Mouse (Mus musculus) CD4-positive, CD25-positive, alpha-beta regulatory T cell, adult 2 months (primary cell): ENCODE measurements around the gene Agap1.

Source experiments
- DNase-seq: peaks from one replicate; pipeline ENCODE4 v3.0.0-alpha.2; 2012; ENCODE audit warnings: low read depth, low spot score

The Agap1 gene

DNA sequence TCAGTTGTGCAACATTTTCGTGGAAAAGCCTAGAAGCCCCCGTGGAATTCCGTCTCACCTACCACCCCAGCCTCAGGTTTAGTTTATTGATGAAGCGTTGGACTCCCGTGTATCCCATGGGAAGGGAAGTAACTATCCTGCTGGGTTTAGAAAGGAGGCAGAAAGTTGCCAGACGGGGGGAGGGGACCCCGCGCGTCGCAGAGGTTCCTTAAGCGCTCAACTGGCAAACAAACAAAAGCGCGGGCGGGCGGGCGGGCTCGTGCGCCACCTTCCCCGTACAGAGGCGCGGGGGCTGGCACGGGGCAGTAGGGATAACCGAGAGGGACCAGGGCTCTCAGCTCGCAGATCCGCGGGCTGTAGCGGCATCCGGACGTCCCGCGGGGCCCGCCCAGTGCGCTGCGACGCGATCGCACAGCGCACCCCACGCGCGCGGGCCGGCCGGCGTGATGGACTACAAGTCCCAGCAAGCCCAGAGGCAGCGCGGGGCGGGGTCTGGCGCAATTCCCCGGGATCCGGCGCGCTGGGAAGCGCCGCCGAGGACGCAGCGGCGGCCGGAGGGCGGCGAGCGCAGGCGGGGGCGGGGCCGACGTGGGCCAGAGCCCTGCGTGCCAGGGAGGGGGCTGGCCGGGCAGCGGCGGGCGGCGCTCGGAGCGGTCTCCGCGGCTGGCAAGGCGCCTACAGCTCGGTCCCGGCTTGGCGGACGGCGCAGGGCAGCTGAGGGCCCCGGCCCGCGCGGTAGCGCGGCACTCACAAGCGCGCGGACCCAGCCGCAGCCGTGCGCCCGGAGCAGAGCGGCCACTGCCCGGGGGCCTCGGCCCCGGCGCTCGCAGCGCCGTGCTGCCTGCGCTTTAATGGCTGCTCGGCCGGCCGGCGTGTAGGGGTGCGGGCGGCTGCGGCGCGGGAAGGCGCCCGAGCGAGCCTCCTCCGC, at the start of gene Agap1:
TSS of gene Agap1 (plus strand) at position 611 of the 928 bp plus-strand sequence.
- DNase-seq = peak; percentile 11

DNA sequence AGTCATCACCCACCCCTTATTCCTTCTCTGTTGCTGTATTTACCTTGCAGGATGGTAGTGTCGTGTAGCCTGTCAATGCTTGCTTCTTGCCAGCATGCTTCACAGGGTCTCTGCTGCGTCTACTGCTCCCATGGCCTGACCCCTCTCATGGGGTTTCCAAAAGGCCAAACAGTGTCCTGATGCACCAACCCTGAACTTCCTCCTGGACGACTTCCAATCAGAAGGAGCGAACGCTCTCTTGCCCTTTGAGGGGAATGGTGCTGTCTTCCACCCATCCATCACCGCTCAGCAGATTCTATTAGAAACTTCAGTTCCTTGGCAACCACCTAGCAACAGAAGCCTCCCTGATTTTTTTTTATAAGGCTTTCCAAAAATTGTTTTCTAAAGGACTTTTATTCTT, 48.6 kb upstream of the Agap1 start:
- DNase-seq = no peak

DNA sequence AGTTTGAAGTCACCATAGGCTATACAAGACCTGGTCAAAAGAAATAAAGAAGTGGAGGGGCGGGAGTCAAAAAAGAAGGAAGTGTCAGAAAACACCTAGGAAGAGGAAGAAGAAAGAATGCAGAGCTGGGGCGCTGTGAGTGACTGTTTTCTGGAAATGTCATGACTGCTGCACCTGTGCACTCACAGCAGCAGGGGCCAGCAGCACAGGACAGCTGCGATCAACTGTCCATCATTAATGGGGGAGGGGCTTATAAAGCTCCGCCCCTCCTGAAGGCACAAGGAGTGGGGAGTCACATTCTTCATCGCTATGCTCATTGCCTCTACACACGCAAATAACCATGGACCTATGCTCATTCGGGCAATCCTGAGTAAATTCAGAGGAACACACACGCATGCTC, 46.6 kb upstream of the Agap1 start:
- DNase-seq = no peak

DNA sequence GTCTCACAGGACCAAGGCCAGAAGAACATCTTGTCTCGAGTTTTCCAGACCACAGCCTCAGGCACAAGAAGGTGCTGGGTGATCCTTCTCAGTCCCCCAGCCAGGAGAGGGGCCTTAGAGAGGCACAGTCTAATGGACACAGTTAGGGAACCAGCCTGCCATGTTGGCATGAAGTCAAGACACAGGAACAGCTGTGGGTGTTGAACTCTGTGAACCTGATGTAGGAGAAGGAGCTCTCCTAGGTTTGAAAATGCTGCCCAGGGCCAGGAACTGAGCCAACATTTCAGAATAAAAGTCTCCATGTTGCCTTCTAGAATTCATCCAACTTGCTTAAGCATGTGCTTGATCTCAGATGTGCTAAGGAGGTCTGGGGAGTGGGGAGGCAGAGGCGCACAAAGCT, 41.5 kb upstream of the Agap1 start:
- DNase-seq = no peak

DNA sequence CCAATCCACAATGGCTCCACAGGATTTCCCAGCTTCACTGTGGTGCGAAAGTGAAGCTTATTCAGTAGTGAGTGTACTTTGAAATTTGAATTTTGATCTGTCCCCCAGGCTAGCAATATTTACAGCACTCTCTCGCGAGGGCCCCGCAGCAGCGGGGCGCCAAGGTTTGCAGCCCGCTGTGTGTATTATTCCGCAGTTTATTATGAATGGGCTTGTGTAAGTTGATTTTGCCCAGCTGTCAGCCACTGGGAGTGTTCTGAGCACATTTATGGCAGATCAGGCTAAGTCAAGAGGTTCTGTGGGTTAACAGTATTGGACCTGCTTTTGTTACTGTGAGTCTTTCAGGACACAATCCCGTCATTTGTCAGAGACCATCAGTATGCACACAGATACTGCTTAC, 40.0 kb upstream of the Agap1 start:
- no peak for DNase-seq

DNA sequence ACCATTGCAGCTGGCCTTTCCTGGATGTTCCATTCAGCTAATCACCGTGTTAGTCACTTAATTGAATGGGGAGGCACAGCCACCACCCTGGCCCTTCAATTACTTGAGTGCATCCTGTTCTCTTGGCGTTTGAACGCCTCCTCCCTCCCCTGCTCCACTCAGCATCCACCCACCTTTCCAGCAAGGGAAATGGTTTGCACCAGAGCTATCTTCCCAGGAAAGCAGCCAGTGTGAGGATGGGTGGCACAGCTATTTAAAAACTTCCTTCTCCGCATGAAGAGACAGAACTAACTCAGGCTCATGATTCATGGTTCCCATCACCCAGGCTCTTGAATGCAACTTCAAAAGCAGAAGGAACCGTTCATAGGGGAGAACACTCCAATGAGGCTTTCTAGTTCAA, 37.7 kb upstream of the Agap1 start:
- no peak for DNase-seq

DNA sequence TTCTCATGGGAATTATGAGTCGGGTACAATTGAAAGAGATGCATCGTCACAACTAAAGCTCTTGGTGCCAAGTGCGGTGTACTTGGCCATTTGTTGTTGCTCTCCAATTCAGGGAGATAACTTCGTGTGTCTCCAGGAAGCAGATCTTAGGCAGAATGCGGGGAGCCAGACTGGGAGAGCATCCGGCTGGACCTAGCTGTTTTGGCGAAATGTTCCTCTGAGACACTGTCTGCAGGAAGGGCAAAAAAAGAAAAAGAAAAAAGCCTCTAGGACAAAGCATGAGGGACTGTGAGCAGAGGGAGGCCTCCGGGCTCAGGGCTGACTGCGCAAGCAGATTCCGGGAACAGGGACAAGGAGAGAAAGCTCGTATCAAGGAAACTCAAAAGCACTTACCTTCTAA, 34.0 kb upstream of the Agap1 start:
- no peak for DNase-seq

DNA sequence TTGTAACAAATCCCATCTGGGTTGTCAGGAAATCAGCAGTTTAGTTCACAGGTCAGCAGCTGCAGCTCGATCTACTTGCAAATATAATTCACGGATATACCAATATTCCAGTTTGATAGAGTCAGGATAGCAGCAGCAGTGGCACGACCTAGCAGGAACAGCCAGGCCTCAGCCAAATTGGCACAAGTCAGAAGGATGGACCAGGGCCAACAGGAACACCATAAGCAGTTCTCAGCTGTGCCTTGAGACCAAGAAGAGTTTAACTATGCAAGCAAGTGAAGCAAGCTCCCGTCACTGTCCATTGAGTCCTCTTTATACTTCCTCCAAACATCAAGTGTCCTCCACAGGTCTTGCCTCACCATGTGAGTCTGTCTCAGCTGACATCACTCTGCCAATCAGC, 33.2 kb upstream of the Agap1 start:
- DNase-seq = no peak

DNA sequence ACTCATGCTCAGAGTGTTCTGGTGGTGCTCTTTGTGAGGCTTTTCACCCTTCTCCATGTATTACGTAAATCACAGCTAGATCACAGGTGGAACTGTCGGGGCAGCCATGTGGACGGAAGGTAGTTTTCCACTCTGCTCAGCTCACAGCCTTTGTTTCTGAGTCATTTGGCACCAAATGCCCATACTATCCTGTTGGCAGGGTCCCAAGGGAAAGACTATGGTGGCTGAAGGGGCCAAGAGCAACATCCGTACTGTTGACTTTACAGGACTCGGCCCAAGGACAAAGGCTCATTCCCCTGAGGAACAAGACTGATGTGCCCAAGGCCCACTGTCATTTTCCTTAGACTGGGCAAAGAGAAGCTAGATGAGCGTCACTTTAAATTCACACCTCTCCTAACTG, 30.0 kb upstream of the Agap1 start:
- no peak for DNase-seq

DNA sequence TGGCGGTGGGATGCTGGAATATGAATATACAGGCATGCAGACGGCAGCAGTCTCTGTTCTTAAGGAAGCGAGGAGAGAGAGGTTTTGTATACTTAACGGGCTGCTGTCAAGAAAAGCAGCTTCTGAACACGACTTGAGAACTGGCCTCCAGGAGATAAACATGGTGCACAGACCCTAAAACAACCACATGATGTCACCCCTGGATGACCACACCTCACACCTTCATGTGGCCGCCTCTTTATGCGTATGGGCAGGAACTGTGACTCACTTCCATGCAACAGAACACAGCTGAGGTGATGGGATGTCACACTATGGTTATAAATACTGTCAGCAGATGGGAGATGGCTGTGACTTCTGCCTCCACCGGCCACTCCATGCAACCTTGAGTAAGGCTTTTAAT, 28.5 kb upstream of the Agap1 start:
- DNase-seq = no peak

DNA sequence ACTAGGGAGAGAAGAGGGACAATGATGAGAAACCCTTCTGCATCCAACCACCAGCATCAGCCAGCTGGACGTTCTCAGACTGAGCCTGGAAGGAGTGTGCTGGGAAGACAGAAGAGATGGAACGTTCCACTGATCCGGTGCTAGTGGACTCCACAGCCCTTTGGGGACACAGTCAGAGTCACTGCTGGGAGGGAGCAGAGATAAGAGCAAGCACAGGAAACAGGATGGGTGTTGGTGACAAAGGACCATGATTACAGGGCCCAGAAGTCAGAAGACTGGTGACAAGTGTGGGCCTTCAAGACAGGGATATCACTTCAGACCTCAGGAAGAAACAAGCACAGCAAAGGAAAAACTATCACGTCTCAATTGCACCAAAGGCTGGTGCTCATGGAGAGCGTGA, 25.9 kb upstream of the Agap1 start:
- DNase-seq = no peak

DNA sequence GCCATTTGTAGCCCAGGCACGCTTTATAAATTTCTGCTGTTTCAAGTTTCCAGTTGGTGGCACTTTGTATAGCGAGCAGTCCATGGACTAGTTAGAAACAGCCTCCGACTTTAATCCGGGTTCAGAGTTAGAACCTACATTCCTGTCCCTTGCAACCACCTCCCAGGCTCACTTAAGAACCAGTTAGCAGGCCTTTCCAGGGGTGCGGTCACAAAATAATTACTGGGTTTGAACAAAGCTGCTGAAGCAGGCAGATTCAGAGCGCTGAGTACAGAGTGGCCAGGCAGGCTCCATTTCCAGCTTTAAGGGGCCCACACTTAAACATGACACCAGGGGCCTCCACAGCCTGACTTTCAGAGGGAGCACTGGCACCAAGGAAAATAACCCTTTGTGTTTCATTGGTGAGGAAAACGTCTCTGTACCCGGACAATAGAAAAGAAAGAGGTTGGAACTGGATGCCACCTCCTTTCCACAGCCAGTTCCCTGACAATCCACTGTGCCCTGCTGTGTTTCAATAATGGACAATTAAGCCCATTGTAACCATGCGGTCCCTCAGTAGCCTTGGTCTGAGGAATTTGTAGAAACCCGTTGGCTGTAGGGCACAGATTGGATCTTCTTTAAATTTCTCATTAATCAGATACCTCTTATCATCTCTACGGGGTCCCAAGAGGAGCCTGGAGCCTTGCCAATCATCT, 24.5 kb upstream of the Agap1 start:
- no peak for DNase-seq

DNA sequence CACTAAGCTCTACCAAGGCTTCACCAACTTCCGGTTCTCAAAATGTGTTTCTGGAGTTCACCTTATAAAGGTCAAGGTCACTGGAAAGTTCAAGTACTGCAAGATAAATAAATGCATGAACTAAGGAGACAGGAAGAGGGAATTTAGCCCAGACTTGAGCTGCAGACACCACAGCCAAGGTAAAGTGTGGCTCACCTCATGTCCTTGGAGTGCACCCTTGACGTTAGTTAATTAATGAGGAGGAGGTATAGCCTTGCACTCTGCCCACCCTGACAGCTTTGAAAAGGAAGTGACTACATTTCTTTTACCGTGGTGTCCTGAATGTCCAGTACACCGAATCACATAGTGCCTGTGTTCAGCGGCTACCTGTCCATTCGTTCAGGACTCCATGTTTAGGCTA, 15.3 kb upstream of the Agap1 start:
- DNase-seq = no peak

DNA sequence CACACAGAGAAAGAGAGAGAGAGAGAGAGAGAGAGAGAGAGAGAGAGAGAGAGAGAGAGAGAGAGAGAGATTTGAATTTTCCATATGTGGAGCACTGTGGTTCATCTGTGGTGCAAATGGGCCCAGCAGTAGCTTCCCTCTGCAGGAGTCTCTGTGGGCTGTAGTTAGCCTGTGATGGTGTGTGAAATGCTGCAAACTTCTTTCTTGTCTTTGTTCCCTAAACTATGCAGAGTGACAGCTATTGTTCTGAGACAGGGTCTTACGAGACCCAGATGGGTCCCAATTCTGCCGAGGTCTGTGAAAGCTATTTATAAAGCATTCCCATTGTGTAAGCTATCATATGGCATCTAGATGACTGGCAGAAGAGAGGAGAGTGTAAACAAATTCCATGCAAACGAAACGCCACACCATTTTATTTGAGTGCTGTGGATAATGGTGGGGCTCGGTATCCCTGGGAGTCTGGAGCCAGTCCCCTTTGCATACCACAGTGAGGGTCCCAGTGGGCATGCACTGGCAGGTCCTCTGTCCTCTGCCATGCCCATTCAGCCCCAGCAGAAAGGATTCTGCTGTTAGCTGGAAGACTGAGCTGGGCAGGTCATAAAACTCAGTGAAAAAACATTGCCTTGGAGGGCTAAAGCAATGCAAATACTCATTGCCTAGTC, 13.2 kb upstream of the Agap1 start:
- no peak for DNase-seq

DNA sequence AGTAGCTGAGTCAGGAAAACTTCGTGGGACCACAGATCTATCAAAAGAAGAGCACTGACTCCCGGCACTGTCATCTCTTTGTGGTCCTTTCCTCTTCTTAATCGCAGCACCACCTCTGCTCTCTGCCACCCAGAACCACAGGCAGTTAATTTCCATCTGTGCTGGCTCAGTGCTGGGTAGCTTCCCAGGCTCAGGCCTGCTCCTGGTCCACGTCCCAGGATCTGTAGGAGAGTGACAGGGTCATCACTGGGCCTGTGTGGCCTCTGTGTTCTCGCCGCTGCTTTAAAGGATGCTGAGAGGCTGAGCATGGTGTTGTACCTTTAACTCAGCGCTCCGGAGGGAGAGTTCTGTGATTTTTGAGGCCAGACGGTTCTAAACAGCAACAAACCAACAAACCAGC, 11.1 kb upstream of the Agap1 start:
- DNase-seq = no peak

DNA sequence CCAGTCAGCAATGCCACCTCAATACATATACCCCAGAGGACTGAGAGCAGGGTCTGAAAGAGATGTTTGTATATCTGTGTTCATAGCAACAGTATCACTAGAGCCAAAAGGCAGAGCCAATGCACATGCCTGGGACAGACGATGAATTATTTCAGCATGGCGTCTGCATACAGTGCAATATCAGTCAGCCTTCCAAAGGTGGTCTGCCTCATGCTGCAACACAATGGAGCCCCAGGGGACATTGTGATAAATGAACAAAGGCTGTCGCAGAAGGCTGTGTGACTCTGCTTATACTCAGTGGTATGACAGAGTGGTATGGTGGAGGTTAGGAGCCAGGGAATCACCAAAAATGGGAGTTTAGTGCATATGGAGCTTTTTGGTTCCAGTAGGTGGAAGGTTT, 10.6 kb upstream of the Agap1 start:
- no peak for DNase-seq

DNA sequence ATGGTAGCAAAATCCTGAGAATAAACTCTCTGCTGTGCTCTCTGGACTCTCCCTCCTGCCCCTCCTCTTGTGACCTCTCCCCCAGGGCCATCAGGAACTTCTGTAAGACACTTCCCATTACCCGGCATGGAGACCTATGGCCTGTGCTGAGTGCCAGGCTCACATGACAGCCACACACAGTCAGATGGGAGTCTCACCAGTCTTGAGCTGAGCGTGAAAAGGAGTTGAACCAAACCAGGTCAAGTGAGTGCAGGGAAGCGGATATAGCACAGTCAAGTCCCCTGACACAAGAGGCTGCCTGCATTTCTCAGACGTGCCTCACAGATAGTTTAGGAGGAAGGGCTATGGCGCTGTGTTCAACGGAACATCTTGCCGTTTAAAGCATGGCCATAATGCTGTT, 4.5 kb upstream of the Agap1 start:
- no peak for DNase-seq

DNA sequence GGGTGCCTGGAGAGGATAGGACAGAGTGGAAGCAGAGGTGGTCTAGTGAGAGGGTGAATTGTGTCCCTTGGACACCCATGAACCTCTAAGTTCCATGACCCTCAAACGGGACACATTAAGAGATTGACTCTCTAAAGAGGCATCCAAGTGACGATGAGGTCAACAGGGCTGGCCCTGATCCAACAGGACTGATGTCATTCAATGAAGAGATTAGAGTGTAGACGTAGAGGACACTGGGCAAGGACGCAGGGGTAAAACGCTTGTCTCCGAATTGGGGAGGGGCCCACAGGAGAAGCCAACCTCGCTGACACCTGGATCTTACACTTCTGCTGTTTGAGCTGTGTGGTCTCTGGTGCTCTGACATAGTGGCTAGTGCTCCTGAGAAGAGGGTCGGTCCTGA, 2.5 kb upstream of the Agap1 start:
- DNase-seq = no peak

DNA sequence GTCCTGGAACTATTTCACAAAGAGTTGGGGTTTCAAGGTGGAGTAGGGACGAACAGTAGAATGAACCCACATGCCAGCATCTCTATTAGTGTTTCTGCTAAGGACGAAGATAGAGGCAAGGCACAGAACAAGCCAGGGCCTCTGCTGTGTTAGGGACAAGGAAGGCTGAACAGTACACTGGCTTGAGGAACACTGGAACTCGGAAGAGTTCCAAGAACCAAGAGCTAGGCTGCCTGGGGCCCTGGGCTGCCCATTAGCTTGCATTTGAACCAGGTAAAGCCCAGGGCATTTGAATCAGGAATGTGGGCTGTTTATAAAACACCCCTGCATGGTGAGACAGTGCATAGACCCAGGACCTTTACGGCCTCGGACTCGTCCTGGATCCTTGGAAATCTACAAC, 940 bp upstream of the Agap1 start:
- no peak for DNase-seq

DNA sequence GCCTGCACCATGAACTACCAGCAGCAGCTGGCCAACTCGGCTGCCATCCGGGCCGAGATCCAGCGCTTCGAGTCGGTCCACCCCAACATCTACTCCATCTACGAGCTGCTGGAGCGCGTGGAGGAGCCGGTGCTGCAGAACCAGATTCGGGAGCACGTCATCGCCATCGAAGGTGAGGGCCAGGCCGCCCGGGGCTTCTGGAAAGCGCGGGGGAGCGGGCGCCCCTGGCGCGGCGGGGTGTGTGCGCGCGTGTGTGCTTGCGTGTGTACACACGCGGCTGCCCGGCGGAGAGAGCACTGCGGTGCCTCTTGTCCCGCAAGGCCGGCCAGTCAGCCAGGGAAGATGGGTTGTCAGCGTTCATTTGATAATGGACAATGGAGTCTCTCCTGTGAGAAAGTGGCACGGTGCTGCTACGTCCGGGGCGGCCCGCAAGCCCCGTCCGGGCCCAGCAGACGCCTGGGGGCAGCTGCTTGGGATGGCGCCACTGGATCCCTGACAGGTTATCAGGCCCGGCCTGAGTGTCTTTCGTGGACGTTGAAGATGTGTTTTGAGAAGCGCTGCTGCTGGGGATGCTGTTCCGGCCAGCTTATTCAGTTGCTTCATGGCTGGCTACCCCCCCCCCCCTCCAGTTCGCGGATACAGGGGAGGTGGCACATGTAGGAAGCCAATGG, 950 bp downstream of the Agap1 start:
- DNase-seq = no peak

DNA sequence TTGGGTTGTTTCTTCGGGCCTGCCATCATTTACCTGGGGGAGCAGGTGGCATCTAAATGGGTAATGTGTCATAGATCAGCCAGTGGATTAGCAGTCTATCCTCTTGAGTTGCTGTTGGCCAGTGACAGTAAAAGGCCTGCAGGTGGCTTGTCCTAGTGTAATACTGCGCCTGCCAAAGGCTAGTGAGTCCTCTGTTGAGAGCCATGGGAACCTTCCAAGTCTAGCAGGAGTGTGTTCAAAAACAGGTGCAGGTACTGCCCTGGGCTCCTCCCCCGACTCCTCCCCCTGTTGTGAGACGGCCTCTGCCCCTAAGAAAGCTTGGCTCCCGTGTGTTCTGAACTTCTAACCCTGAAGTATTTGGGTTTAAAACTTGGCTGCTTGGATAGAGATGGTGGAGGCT, 1.9 kb downstream of the Agap1 start:
- no peak for DNase-seq
